Mouse (Mus musculus) stomach, postnatal 0 days (tissue): ENCODE results near the gene Pipox.

ENCODE experiments used
- CTCF ChIP-seq: IDR thresholded peaks from 2 replicates; pipeline ENCODE4 v1.5.1; 2016; ENCODE audit warnings: antibody characterized with exemption, low read depth, mild to moderate bottlenecking, moderate library complexity
- EP300 ChIP-seq: optimal IDR thresholded peaks from 2 replicates; pipeline ENCODE3; 2016; ENCODE audit warnings: antibody characterized with exemption

GRCm38 (mm10) chr11:77851483-77852010, 42.3 kb downstream of the Pipox start:
- TF ChIP-seq CTCF = no peak
- no peak for TF ChIP-seq EP300
